Mouse (Mus musculus): Measurements from ENCODE around the gene Gal3st1. TPM values are rescaled to one million over a fixed set of nuclear protein-coding genes. Genes with fewer than 3 reads are reported as not detected.
A peak's percentile ranks its signal among the peaks of the same experiment; 100 is the strongest.
"Not testable (repeated sequence)": the region's sequence is repeated elsewhere in the genome, so short reads cannot be mapped to it uniquely, and the experiment has no call there.

Gene Gal3st1
- polyA plus RNA-seq, 1 experiment, result 9.8 TPM

- TF ChIP-seq POLR2A (IDR thresholded peaks at IDR 0.05; ENCODE audit: control insufficient read depth, low read depth, low read length), result no peak
- TF ChIP-seq CTCF (IDR thresholded peaks at IDR 0.05; ENCODE audit: control insufficient read depth, insufficient read depth, insufficient replicate concordance, low read depth, low read length), result peak; percentile 72; the same call in 1 of the 2 replicates
- Histone ChIP-seq H3K4me3 (ENCODE audit: control insufficient read depth, low read depth, low read length) (no peak overlapping the region), H3K27ac (ENCODE audit: control insufficient read depth, insufficient read depth, low read depth, low read length) (no peak overlapping the region), H3K27me3 (ENCODE audit: control insufficient read depth, insufficient read depth, low read length) (no peaks in the 10 kb centered on the region), H3K4me1 (ENCODE audit: control insufficient read depth, insufficient read depth, low read length) (peaks cover 10% of the 10 kb centered on the region), H3K36me3 (ENCODE audit: control insufficient read depth, insufficient read depth, low read length) (no peaks in the 10 kb centered on the region)
Measured at GRCm38 (mm10) chr11:4001603-4002002, 18.2 kb downstream of the Gal3st1 start.

- Histone ChIP-seq H3K36me3 (ENCODE audit: control insufficient read depth, insufficient read depth, low read length) (no peaks in the 10 kb centered on the region), H3K27me3 (ENCODE audit: control insufficient read depth, insufficient read depth, low read length) (no peaks in the 10 kb centered on the region), H3K4me3 (ENCODE audit: control insufficient read depth, low read depth, low read length) (no peak overlapping the region), H3K4me1 (ENCODE audit: control insufficient read depth, insufficient read depth, low read length) (no peaks in the 10 kb centered on the region), H3K27ac (ENCODE audit: control insufficient read depth, insufficient read depth, low read depth, low read length) (no peak overlapping the region)
- TF ChIP-seq CTCF (IDR thresholded peaks at IDR 0.05; ENCODE audit: control insufficient read depth, insufficient read depth, insufficient replicate concordance, low read depth, low read length), result no peak
- no peak for TF ChIP-seq POLR2A (IDR thresholded peaks at IDR 0.05; ENCODE audit: control insufficient read depth, low read depth, low read length)
Measured at GRCm38 (mm10) chr11:4005220-4005805, 21.9 kb downstream of the Gal3st1 start.

GRCm38 (mm10) chr11:4006462-4006861 is 23.0 kb downstream of the Gal3st1 start:
- no peaks in the 10 kb centered on the region for H3K36me3 ChIP-seq (ENCODE audit: control insufficient read depth, insufficient read depth, low read length)
- no peak overlapping the region for H3K4me3 ChIP-seq (ENCODE audit: control insufficient read depth, low read depth, low read length)
- H3K4me1 ChIP-seq (ENCODE audit: control insufficient read depth, insufficient read depth, low read length), result no peaks in the 10 kb centered on the region
- no peaks in the 10 kb centered on the region for H3K27me3 ChIP-seq (ENCODE audit: control insufficient read depth, insufficient read depth, low read length)
- TF ChIP-seq CTCF (IDR thresholded peaks at IDR 0.05; ENCODE audit: control insufficient read depth, insufficient read depth, insufficient replicate concordance, low read depth, low read length), result no peak
- TF ChIP-seq POLR2A (IDR thresholded peaks at IDR 0.05; ENCODE audit: control insufficient read depth, low read depth, low read length), result no peak
- no peak overlapping the region for H3K27ac ChIP-seq (ENCODE audit: control insufficient read depth, insufficient read depth, low read depth, low read length)

GRCm38 (mm10) chr11:4012616-4013015 is 29.2 kb downstream of the Gal3st1 start:
- Histone ChIP-seq H3K36me3 (ENCODE audit: control insufficient read depth, insufficient read depth, low read length) (no peaks in the 10 kb centered on the region), H3K4me1 (ENCODE audit: control insufficient read depth, insufficient read depth, low read length) (no peaks in the 10 kb centered on the region), H3K27me3 (ENCODE audit: control insufficient read depth, insufficient read depth, low read length) (no peaks in the 10 kb centered on the region), H3K4me3 (ENCODE audit: control insufficient read depth, low read depth, low read length) (no peak overlapping the region), H3K27ac (ENCODE audit: control insufficient read depth, insufficient read depth, low read depth, low read length) (no peak overlapping the region)
- TF ChIP-seq CTCF (IDR thresholded peaks at IDR 0.05; ENCODE audit: control insufficient read depth, insufficient read depth, insufficient replicate concordance, low read depth, low read length), result no peak
- TF ChIP-seq POLR2A (IDR thresholded peaks at IDR 0.05; ENCODE audit: control insufficient read depth, low read depth, low read length), result no peak

- not testable (repeated sequence) for H3K4me1 ChIP-seq (ENCODE audit: control insufficient read depth, insufficient read depth, low read length); H3K36me3 ChIP-seq (ENCODE audit: control insufficient read depth, insufficient read depth, low read length); H3K27me3 ChIP-seq (ENCODE audit: control insufficient read depth, insufficient read depth, low read length)
Measured at GRCm38 (mm10) chr11:4015796-4016195, 32.4 kb downstream of the Gal3st1 start.

GRCm38 (mm10) chr11:4022111-4022510 is 38.7 kb downstream of the Gal3st1 start:
- H3K36me3 ChIP-seq (ENCODE audit: control insufficient read depth, insufficient read depth, low read length); H3K27me3 ChIP-seq (ENCODE audit: control insufficient read depth, insufficient read depth, low read length); H3K4me1 ChIP-seq (ENCODE audit: control insufficient read depth, insufficient read depth, low read length); H3K27ac ChIP-seq (ENCODE audit: control insufficient read depth, insufficient read depth, low read depth, low read length); H3K4me3 ChIP-seq (ENCODE audit: control insufficient read depth, low read depth, low read length): not testable (repeated sequence)

More at GRCm38 (mm10) chr11:4015796-4016195, 32.4 kb downstream of the Gal3st1 start:
- not testable (repeated sequence) for H3K27ac ChIP-seq (ENCODE audit: control insufficient read depth, insufficient read depth, low read depth, low read length); H3K4me3 ChIP-seq (ENCODE audit: control insufficient read depth, low read depth, low read length)

GRCm38 (mm10) chr11:4023321-4023720 is 39.9 kb downstream of the Gal3st1 start:
- Histone ChIP-seq H3K27me3 (ENCODE audit: control insufficient read depth, insufficient read depth, low read length) (no peaks in the 10 kb centered on the region), H3K4me3 (ENCODE audit: control insufficient read depth, low read depth, low read length) (no peak overlapping the region), H3K4me1 (ENCODE audit: control insufficient read depth, insufficient read depth, low read length) (peaks cover 6% of the 10 kb centered on the region), H3K36me3 (ENCODE audit: control insufficient read depth, insufficient read depth, low read length) (no peaks in the 10 kb centered on the region), H3K27ac (ENCODE audit: control insufficient read depth, insufficient read depth, low read depth, low read length) (no peak overlapping the region)
- TF ChIP-seq POLR2A (IDR thresholded peaks at IDR 0.05; ENCODE audit: control insufficient read depth, low read depth, low read length) (no peak), CTCF (IDR thresholded peaks at IDR 0.05; ENCODE audit: control insufficient read depth, insufficient read depth, insufficient replicate concordance, low read depth, low read length) (no peak)

GRCm38 (mm10) chr11:4027066-4027465 is 43.6 kb downstream of the Gal3st1 start:
- TF ChIP-seq CTCF (IDR thresholded peaks at IDR 0.05; ENCODE audit: control insufficient read depth, insufficient read depth, insufficient replicate concordance, low read depth, low read length), result no peak
- no peak for TF ChIP-seq POLR2A (IDR thresholded peaks at IDR 0.05; ENCODE audit: control insufficient read depth, low read depth, low read length)
- Histone ChIP-seq H3K27me3 (ENCODE audit: control insufficient read depth, insufficient read depth, low read length) (no peaks in the 10 kb centered on the region), H3K27ac (ENCODE audit: control insufficient read depth, insufficient read depth, low read depth, low read length) (no peak overlapping the region), H3K4me1 (ENCODE audit: control insufficient read depth, insufficient read depth, low read length) (peaks cover 6% of the 10 kb centered on the region), H3K4me3 (ENCODE audit: control insufficient read depth, low read depth, low read length) (no peak overlapping the region), H3K36me3 (ENCODE audit: control insufficient read depth, insufficient read depth, low read length) (no peaks in the 10 kb centered on the region)
